Mouse (Mus musculus): ENCODE data around the gene Actr1b. TPM values are rescaled to one million over a fixed set of nuclear protein-coding genes. Genes with fewer than 3 reads are reported as not detected.

The Actr1b gene
- polyA plus RNA-seq, 1 experiment from 2014 or later, result 118 TPM

Small RNA genes lying within 50 kb of the gene (microRNA-seq; reads per million reads assigned to microRNA genes)
- not detected for gene Gm24133 (ENCODE audit: borderline number of aligned reads)

Other genes starting within 250 kb of the Actr1b start
- gene Cnnm4, start 242.8 kb downstream of the Actr1b start, polyA plus RNA-seq (2015; fragmentation: Nextera tagmentation; extraction: Ambion mirVana), result 15.0 and 15.8 TPM in 2 replicates
- 3.8 and 4.3 TPM in 2 replicates for gene Cnnm3, start 202.6 kb downstream of the Actr1b start, polyA plus RNA-seq (2015; fragmentation: Nextera tagmentation; extraction: Ambion mirVana)
- 17.6 and 21.6 TPM in 2 replicates for gene Ankrd23, start 177.5 kb downstream of the Actr1b start, polyA plus RNA-seq (2015; fragmentation: Nextera tagmentation; extraction: Ambion mirVana)
- gene Gm42417, start 175.0 kb downstream of the Actr1b start, polyA plus RNA-seq (2015; fragmentation: Nextera tagmentation; extraction: Ambion mirVana), result 0.25 and 0.40 TPM in 2 replicates
- 25.7 and 29.5 TPM in 2 replicates for gene Ankrd39, start 167.0 kb downstream of the Actr1b start, polyA plus RNA-seq (2015; fragmentation: Nextera tagmentation; extraction: Ambion mirVana)
- 18.6 and 19.6 TPM in 2 replicates for gene Sema4c, start 156.1 kb downstream of the Actr1b start, polyA plus RNA-seq (2015; fragmentation: Nextera tagmentation; extraction: Ambion mirVana)
- gene Fam178b, start 31.2 kb downstream of the Actr1b start, polyA plus RNA-seq (2015; fragmentation: Nextera tagmentation; extraction: Ambion mirVana), result 1.3 and 3.5 TPM in 2 replicates
- gene Cox5b, start 23.0 kb downstream of the Actr1b start, polyA plus RNA-seq (2015; fragmentation: Nextera tagmentation; extraction: Ambion mirVana), result 549 and 569 TPM in 2 replicates
- gene 4933424G06Rik, start 4.3 kb downstream of the Actr1b start, polyA plus RNA-seq (2015; fragmentation: Nextera tagmentation; extraction: Ambion mirVana), result 0.34 and 0.44 TPM in 2 replicates
- 0.64 and 0.85 TPM in 2 replicates for gene Zap70, start 47.4 kb upstream of the Actr1b start, polyA plus RNA-seq (2015; fragmentation: Nextera tagmentation; extraction: Ambion mirVana)
- gene Tmem131, start 229.2 kb upstream of the Actr1b start, polyA plus RNA-seq (2015; fragmentation: Nextera tagmentation; extraction: Ambion mirVana), result 14.7 and 15.1 TPM in 2 replicates

Data from embryonic facial prominence, embryonic 15.5 days (tissue).